Mouse (Mus musculus) thymus, postnatal 4 days (tissue): ENCODE results near the gene Gm20388.

ENCODE experiments used
- DNase-seq: peaks from one replicate; pipeline ENCODE4 v3.0.0; 2021

Gm20388 gene

DNA sequence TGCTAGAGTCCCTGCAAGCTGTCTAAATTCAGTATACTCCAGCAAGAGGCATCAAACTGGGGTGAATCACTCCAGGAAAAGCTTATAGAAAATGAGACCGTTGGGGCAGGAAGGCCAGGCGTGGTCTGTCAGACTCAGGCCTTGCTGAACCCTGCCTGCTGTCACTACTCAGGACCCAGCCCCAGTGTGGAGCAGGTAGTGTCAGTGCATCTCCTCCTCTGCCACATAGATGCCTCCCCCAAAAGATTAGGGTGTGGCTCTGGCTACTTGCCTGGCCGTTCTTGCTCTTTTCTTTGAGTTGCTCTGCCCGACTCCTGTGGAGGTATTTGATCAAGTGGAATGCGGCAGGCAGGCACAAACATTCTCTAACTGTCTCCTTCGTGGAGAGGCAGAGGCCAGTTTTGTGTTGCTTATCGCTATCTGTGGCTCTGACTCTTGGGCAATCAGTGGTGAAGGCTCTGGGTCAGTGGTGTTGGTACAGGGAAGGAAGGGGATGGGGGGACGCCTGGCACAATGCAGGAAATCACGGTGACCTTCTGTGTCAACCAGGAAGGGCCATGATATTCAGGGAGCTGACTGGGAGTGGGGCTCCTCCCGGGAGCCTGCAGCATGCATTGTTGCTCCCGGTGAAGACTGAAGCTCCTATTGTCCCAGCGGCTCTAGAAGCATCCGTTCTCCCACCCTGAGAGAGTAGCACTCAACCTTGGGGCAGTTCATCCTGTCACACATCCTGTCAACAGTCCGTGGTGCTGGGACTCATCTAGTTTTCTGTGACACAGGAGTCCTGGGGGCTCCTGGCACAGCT lies 215.9 kb downstream of the Gm20388 start:
- DNase-seq = no peak

- DNase-seq = no peak
Observed at GRCm38 (mm10) chr8:120129547-120129946, 218.9 kb downstream of the Gm20388 start.

DNA sequence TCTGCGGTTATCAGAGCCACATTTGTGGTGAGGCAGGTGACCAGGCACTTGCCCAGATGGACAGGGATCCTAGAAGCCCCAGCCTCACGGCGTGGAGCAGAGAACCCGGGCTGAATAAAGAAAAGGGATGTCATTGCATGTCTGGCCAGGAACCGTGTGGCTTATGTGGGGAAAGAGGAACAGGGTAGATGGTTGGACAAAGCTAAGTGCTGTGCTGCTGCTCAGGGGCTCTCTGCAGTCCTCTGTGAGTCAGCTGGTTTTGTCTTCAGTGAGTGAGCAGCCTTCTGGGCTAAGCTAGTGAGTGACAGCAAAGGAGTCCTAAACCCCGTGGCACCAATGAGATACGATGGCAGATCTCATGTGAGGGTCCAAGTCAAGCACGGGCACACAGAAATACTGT lies 220.5 kb downstream of the Gm20388 start:
- no peak for DNase-seq

DNA sequence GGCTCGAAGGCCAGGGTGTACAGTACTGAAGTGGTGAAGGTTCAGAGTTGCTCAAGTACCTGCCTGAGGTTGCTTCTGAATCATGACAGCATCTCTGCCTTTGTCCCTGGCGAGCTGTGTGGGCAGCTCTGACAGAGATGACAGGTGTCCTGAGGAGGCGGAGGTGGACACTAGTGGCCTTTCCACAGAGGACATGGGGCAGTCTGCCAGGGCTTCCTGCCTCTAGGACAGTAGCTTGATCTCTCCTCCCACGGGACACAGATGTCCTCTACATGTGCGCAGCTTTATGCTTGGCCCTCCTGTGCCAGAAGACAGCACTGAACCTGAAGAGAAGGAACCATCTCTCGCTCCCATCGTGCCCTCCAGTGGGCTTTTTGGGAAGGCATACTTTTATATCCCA lies 222.5 kb downstream of the Gm20388 start:
- DNase-seq = no peak

DNA sequence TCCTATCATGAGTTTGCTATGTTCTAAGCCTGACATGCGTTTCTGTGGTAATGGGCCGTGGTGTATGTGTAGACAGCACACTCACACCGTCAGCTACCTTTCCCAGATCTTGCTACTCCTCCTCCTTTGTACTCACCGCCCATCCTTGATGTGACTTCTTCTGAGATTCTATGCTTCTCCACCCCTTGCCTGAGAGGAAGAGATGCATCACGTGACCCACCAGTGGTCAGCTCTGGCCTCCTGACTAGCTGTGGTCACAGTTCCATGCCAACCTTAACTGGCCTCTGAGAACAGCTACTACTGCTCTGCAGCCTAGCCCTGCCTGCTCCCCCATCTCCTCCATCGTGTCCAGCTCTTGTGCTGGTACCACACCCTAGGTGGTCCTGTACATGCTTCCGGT lies 225.0 kb downstream of the Gm20388 start:
- no peak for DNase-seq

DNA sequence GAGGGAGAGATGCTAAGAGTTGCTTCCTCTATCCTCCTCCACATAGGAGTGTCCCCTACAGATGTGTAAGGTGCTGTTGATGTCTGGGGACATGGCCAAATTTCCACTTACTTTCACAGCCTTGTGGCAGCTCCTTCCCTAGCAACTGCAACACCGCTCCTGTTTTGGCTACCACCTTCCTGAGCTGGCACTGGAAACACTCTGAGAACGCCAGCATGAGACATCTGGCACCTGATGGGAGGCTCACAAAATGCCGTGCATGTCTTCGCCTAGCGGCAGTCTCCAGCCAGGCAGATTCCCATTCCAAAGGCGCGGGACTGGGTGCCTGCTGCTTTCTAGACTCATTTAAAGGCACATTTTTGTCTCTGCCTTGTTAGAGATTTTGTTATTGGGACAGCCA lies 226.0 kb downstream of the Gm20388 start:
- no peak for DNase-seq

GRCm38 (mm10) chr8:120138958-120139357 lies 228.3 kb downstream of the Gm20388 start:
- no peak for DNase-seq

- no peak for DNase-seq
Observed at GRCm38 (mm10) chr8:120140769-120141168, 230.1 kb downstream of the Gm20388 start.

DNA sequence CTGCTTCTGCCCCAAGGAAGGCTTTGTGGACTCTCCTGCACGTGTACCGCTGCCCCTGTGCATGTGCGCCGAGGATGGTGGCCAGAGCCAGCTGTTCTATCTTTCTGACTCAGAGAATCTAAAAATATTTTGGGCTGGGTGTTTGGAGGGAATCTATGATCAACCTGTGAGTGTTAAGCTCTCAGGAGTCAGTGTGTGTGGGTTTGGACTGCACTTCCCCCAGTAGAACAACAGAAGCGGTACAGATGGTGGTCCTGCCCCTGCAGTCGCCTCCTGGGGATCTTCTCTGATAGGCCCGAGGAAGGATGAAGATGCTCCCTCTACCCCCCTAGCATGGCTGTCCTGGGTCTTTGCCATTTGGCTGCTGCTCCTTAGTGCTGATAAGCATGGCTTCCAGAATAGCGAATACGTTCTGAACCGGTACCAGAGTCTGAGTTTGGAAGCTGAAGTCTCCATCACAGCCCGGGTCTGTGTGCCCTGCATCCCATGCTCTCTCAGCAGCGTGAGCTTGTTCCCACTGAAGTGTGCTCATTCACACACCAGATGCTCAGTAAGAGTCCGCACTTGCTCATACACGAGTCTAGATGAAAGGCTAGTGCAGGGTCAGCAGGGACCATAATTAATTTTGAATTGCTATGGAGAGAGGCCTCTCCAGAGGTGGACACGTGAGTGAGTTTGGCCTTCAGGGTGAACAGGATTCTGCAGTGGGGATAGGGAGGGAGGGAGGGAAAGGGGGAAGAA lies 233.4 kb downstream of the Gm20388 start:
- no peak for DNase-seq

DNA sequence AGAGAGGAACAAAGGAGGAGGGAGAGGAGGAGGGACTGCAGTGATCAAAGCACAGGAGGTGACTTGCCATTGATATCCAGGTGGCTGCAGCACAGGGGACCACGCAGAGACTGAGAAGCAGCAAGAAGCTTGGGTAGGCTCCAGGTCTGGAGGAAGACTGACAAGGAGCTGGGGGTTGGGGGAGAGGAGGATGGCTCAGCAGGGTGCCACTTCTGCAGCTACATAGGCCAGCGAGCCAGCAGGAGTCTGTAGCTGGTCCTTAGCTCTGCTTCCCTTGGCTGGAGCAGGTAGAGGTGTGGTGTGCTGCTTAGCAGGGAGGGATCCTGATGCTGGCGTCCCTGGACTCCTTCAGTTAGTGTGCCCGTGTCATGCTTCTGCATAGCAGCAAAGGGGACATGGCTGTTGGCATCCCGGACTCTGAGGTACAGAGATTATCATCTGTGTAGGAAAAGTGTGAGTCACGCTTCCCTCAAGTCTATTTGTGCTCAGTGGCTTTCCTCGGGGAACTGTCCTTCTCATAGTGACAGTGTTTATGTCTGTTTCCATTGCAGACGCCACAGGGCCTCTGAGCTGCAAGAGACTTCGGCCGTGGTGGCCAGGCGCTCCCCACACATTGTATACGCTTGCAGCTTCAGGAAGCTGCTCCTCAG lies 234.1 kb downstream of the Gm20388 start:
- no peak for DNase-seq

DNA sequence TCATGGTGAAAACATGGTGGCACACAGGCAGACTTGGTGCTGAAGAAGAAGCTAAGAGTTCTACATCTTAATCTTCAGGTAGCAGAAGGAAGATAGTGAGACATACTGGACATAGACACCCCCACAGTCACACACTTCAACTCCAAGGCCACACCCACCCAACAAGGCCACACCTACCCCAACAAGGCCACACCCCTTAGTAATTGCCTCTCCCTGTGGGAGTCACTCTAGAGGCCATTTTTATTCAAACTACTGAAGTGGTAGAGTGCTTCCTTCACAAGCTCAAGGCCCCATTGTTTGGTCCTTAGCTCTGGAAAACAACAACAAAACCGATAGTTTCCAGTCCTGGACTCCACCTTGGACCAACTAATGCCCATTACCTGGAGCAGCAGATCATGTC lies 235.4 kb downstream of the Gm20388 start:
- no peak for DNase-seq

DNA sequence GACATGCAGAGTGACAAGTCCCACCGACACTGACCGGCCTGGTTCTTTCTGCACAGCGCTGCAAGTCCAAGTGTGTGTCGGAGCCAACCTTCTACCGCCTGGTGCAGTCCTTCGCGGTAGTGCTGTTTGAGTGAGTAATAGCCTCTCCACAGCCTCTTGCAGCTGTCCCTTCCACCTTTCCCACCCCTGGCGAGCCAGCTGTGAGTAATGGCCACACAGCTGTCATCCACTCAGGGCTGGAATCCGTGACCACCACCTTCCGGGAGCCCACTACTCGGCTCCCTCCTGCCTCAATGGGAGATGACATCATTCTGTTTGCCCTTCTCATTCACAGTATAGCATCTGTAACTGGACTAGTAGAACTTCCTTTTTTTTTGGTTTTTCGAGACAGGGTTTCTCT lies 239.4 kb downstream of the Gm20388 start:
- no peak for DNase-seq

- no peak for DNase-seq
Observed at GRCm38 (mm10) chr8:120151151-120151550, 240.5 kb downstream of the Gm20388 start.

DNA sequence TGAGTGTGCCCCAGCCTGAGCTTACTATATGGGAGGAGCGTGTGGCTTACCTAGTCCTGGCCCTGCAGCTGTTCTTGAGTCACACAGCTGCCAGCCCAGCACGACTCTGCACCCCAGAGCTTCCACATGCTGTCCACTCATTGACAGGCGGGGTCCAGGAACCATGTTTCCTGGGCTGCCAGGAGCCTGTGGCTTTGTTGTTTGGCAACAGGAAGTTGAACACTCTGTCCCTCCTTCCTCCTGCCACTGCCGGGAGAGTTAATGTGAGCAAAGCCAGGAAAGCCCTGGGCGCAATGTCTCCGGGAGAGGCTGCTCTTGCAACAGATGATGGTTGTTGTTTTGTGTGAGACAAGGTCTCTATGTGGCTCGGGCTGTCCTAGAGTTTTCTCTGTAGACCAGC lies 242.0 kb downstream of the Gm20388 start:
- DNase-seq = peak; percentile 20

GRCm38 (mm10) chr8:120160366-120160765 lies 249.7 kb downstream of the Gm20388 start:
- DNase-seq = no peak

DNA sequence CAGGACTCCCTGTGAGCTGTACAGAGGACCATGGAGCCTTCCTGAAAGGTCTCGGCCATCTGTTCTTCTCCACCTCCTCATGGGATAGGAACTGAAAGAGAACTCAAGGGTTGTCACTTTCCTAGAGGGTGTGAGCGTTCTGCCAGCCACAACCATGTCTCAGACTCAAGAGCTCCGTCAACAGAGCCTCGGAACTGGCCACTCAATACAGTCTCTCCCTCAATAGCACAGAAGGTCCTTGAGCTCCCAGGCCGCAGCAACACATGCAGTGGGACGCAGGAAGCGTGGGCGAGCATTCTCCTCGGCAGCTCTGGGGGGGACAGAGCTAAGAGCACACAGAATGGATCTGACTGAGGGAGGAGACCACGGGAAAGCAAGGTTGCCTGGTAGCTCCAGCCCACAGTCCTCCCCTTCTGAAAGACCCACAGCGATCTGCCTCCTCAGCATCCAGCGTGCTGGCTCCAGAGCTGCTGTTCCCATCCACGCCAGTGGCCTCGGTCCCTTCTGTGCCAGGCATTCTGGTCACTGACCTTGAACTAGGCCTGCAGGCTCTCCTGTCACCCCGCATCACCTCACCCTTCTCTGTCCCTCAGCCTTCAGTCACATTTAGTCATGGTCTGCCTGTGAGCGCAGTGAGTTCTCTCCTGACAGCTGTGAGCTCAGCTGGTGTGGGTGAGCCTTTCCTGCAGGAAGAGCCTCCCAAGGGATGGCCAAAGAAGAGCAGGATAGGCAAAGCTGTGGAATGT lies 251.2 kb downstream of the Gm20388 start:
- DNase-seq = no peak

DNA sequence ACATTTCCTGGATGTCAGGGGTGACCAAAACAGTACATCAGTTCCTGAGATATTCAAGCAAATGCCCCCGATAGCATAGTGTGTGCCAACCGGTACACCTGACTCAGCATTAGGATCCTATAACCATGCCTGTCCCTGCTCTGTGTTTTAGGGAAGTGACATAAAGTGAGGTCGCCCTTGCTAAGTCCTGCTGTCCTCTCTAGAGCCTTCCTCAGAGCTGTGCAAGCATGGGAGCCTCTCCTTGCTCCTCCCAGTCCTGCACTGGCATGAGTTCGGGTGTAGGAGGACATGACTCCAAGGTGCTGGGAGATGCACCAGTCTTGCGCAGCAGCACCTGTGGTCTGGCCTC lies 251.7 kb downstream of the Gm20388 start:
- DNase-seq = no peak

GRCm38 (mm10) chr8:120163376-120163775 lies 252.7 kb downstream of the Gm20388 start:
- no peak for DNase-seq

GRCm38 (mm10) chr8:120164026-120164425 lies 253.4 kb downstream of the Gm20388 start:
- no peak for DNase-seq

GRCm38 (mm10) chr8:120167136-120167535 lies 256.5 kb downstream of the Gm20388 start:
- no peak for DNase-seq

- no peak for DNase-seq
Observed at GRCm38 (mm10) chr8:120167821-120168220, 257.2 kb downstream of the Gm20388 start.

DNA sequence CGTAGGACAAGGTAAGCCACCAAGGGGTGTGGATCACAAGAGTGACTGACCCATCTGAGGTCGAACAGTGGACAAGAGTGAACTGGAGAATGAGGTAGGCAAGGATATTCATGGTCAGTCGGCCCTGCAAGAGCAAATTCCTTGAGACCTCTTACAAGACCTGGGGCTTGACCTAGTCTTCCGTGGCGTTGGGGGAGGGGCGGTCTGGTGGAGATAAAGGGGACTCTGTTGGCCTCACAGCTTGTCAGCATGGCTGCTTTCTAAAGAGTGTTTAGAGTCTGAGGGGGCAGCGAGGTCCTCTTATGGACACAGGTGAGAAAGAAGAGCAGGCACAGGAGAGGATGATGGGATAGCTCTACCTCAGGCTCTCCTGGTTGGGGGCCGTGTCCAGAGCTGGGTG lies 258.5 kb downstream of the Gm20388 start:
- no peak for DNase-seq

DNA sequence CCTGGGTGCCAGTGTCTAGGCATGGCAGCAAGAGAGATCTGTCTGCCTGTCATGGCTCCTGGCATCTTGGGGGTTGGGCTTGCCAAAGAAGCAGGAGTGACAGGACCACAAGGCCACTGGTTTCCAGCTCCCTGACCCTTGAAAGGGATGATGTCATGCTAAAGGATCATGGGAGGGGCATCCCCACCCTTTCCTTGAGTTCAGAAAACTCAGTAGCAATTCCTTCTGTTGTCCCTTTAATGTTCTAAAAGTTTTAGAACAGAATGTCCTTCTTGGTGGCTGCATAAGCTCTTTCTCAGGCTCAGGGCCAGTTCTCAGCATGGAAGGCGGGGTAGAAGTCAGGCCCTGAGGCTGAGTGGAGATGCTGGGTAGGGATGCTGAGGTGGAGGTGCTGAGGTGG lies 262.6 kb downstream of the Gm20388 start:
- no peak for DNase-seq
